Comparison of ENCODE assay signal across 12 mouse cellular contexts in the genomic region with DNA sequence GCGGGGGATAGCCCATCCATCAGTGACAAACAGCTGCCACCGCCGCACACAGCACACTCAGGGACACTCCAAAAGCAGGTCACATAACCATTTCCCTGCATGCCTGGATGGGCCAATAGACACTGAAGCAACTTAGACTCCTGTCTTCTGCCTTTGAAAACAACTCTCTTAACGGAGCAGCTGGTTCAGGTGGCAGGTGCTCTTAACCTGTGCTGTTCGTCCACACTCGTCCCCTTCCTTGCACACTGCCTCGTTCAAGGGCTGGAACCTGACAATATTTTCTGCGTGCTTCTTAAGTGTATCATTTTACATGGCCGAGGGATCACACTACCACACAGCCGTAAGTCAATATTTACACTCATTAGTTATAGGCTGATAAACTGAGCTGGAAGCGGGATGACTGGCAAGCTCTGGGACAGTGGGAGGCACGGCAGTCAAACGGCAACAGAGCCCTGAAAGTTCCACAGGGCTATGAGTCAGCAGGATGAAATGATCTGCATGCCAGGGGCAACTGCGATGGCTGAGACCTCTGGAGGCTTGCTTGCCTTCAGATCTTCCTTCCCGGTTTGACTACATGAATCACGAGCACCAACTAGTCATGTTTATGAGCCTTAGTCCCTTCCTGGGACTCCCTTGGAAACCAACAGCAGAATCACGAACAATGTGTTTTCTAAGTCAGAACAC.
DNase-seq lines count a peak whose midpoint lies in the region; ATAC-seq and TF ChIP-seq lines count a peak whose summit lies in the region.
"Had no signal": no experiment of that assay in that cellular context is flagged by ENCODE, and none has a peak within 500 bp of the region (broad histone marks: within the 10 kb centered on the region; RNA-seq: fewer than 3 reads in every experiment).

No protein-coding gene starts in this region.

- ATAC-seq in hindbrain, embryonic 16.5 days: no peak

- DNase-seq in heart, adult 11 months: peak; percentile 87
- no peak for DNase-seq in heart, postnatal 36 days
- no peak for DNase-seq in ES-E14 (ENCODE audit: low read depth, low spot score)
- peak; percentile 1 for DNase-seq in fat pad, adult 2 months (ENCODE audit: extremely low read depth, low read depth, low spot score)
- peak; percentile 38 for DNase-seq in kidney, postnatal 14 days
- DNase-seq in layer of hippocampus, adult 18-20 months (ENCODE audit: low spot score in 2 of 2): no peak
- no peak for DNase-seq in right cerebral cortex, postnatal 36 days (ENCODE audit: low spot score in 2 of 2)
- DNase-seq: layer of hippocampus, postnatal 36 days; spleen, adult 18-20 months had no signal

- no peak overlapping the region for H3K9ac ChIP-seq in ES-E14 (ENCODE audit: insufficient read depth, low read depth, low read length, poor library complexity, severe bottlenecking)
- H3K9ac ChIP-seq in hindbrain, embryonic 16.5 days (ENCODE audit: low read depth, low read length): no peak overlapping the region
- H3K9ac ChIP-seq: liver, embryonic 15.5 days had no signal

- no peaks in the 10 kb centered on the region for H3K27me3 ChIP-seq in hindbrain, embryonic 16.5 days (replicated peaks; ENCODE audit: control insufficient read depth, insufficient read depth, low read length)
- H3K27me3 ChIP-seq: liver, embryonic 15.5 days had no signal

- H3K4me3 ChIP-seq in ES-E14 (ENCODE audit: insufficient read depth in 1 of 2, low read depth in 1 of 2, low read length in 2 of 2, poor library complexity in 1 of 2, severe bottlenecking in 1 of 2): no peak overlapping the region
- no peak overlapping the region for H3K4me3 ChIP-seq in hindbrain, embryonic 16.5 days (ENCODE audit: low read length)
- H3K4me3 ChIP-seq: forebrain, embryonic 10.5 days; liver, embryonic 15.5 days had no signal

- no peaks in the 10 kb centered on the region for H3K36me3 ChIP-seq in ES-E14 (ENCODE audit: control insufficient read depth, insufficient read depth, low read length, poor library complexity, severe bottlenecking)
- H3K36me3 ChIP-seq in hindbrain, embryonic 16.5 days (ENCODE audit: control insufficient read depth, insufficient read depth, low read length): no peaks in the 10 kb centered on the region
- H3K36me3 ChIP-seq: forebrain, embryonic 10.5 days; liver, embryonic 15.5 days had no signal

- peaks cover 0 to 8% of the 10 kb centered on the region in 2 experiments; a peak in 1 of 4 replicates for H3K4me1 ChIP-seq in ES-E14 (ENCODE audit: control insufficient read depth in 2 of 2, insufficient read depth in 2 of 2, low read length in 2 of 2, poor library complexity in 1 of 2)
- H3K4me1 ChIP-seq in hindbrain, embryonic 16.5 days (ENCODE audit: control insufficient read depth, insufficient read depth, low read depth, low read length): no peaks in the 10 kb centered on the region
- H3K4me1 ChIP-seq: liver, embryonic 15.5 days had no signal

- intact Hi-C loops in heart, postnatal 36 days (cut with DNase I): no loop called here

- no peaks in the 10 kb centered on the region for H3K9me3 ChIP-seq in ES-E14 (ENCODE audit: control insufficient read depth, insufficient read depth, low read depth, low read length)
- no peaks in the 10 kb centered on the region for H3K9me3 ChIP-seq in hindbrain, embryonic 16.5 days (ENCODE audit: control insufficient read depth, low read length)
- H3K9me3 ChIP-seq: forebrain, embryonic 10.5 days; liver, embryonic 15.5 days had no signal

- in situ Hi-C loops in ES-E14 (cut with MboI; ENCODE audit: low sequenced_read_pairs in 2 of 2, unreplicated experiment in 2 of 2): no loop called here

- H3K4me2 ChIP-seq in hindbrain, embryonic 16.5 days (ENCODE audit: low read length): no peak overlapping the region
- H3K4me2 ChIP-seq: liver, embryonic 15.5 days had no signal

- H3K27ac ChIP-seq in ES-E14 (ENCODE audit: insufficient read depth, low read depth, low read length, poor library complexity, severe bottlenecking): no peak overlapping the region
- H3K27ac ChIP-seq in hindbrain, embryonic 16.5 days (ENCODE audit: low read depth, low read length): no peak overlapping the region
- H3K27ac ChIP-seq: forebrain, embryonic 10.5 days; liver, embryonic 15.5 days had no signal

- WGBS in hindbrain, embryonic 16.5 days: 60% methylated on average over 17 of the region's 17 CpGs

TF ChIP-seq in ES-E14, 5 proteins besides CTCF, POLR2A, EP300 and RAD21:
- TF ChIP-seq HCFC1 (IDR thresholded peaks at IDR 0.05; ENCODE audit: borderline replicate concordance, insufficient read depth, low read length): no peak
- peak; percentile 48; the same call in 1 of the 2 replicates for TF ChIP-seq MAFK (IDR thresholded peaks at IDR 0.05; ENCODE audit: insufficient read depth, low read depth, low read length)

Comparison
In these comparisons a context has a peak if more than half of its experiments do, and no peak if none do; other contexts are left out.
1. DNase-seq: peak in heart, adult 11 months (single experiment), fat pad, adult 2 months (single experiment) and kidney, postnatal 14 days (single experiment); none in heart, postnatal 36 days (0 of 2), ES-E14 (single experiment), layer of hippocampus, adult 18-20 months (0 of 2) and right cerebral cortex, postnatal 36 days (0 of 2).